Mouse (Mus musculus) kidney, adult 10 weeks (tissue): Measurements from ENCODE around the gene Noc2l. TPM values are rescaled to one million over a fixed set of nuclear protein-coding genes. Genes with fewer than 3 reads are reported as not detected.

Experiments
- polyA plus RNA-seq: library from polyadenylated mRNA; stranded (reverse); fragments of 350-450 nt; fragmentation: Illumina TruSeq; extraction: RNeasy Lipid Tissue Mini Kit (QIAGEN cat#74804); gene quantifications from one replicate; pipeline ENCODE4 v1.2.3, GENCODE M21; 2014; ENCODE audit warnings: low read depth, low replicate concordance

Gene Noc2l
- polyA plus RNA-seq, result 4.9 TPM

GRCm38 (mm10) chr4:156235808-156236533, at the start of gene Noc2l:
Noc2l (plus strand) TSS chr4:156236010.

GRCm38 (mm10) chr4:156197131-156197828, 38.5 kb upstream of the Noc2l start, which contains the start of gene Agrn:
Agrn (minus strand) TSS chr4:156197488.

GRCm38 (mm10) chr4:156200623-156201475, 35.0 kb upstream of the Noc2l start, which contains the start of gene Isg15:
Isg15 (minus strand) TSS chr4:156200818.

GRCm38 (mm10) chr4:156203001-156203412, 32.8 kb upstream of the Noc2l start, which contains the start of gene AW011738:
AW011738 (plus strand) TSS chr4:156203304.

GRCm38 (mm10) chr4:156215649-156216048, 20.2 kb upstream of the Noc2l start, which contains the start of gene Perm1:
Perm1 (plus strand) TSS chr4:156215868.

GRCm38 (mm10) chr4:156234701-156235213, 1.1 kb upstream of the Noc2l start, which contains the start of gene Plekhn1:
Plekhn1 (minus strand) TSS chr4:156234857.

GRCm38 (mm10) chr4:156255078-156255839, 19.4 kb downstream of the Noc2l start, which contains the start of gene Samd11:
Samd11 (minus strand) TSS chr4:156255657.

Other genes starting within 250 kb of the Noc2l start
- 5.6 TPM for gene B3galt6, start 243.4 kb upstream of the Noc2l start, polyA plus RNA-seq
- gene Sdf4, start 243.1 kb upstream of the Noc2l start, polyA plus RNA-seq, result 121 TPM
- not detected for gene Tnfrsf4, start 222.2 kb upstream of the Noc2l start, polyA plus RNA-seq
- not detected for gene Tnfrsf18, start 209.8 kb upstream of the Noc2l start, polyA plus RNA-seq
- 0.61 TPM for gene Ttll10, start 176.6 kb upstream of the Noc2l start, polyA plus RNA-seq
- 1.5 TPM for gene 9430015G10Rik, start 126.0 kb upstream of the Noc2l start, polyA plus RNA-seq
- gene Rnf223, start 105.5 kb upstream of the Noc2l start, polyA plus RNA-seq, result not detected
- 20.3 TPM for gene Agrn, start 38.5 kb upstream of the Noc2l start, polyA plus RNA-seq
- gene Isg15, start 35.2 kb upstream of the Noc2l start, polyA plus RNA-seq, result not detected
- 0.77 TPM for gene AW011738, start 32.7 kb upstream of the Noc2l start, polyA plus RNA-seq
- 2.7 TPM for gene Perm1, start 20.1 kb upstream of the Noc2l start, polyA plus RNA-seq
- gene Plekhn1, start 1.2 kb upstream of the Noc2l start, polyA plus RNA-seq, result 2.0 TPM
- not detected for gene Samd11, start 19.6 kb downstream of the Noc2l start, polyA plus RNA-seq
- not detected for gene Vmn2r-ps159, start 95.1 kb downstream of the Noc2l start, polyA plus RNA-seq